Mouse (Mus musculus) right cerebral cortex, postnatal 36 days (tissue): ENCODE results near the gene Isoc2a.

ENCODE experiments used
- DNase-seq, 2 experiments: peaks; one replicate each; pipeline ENCODE4 v3.0.0; 2022; ENCODE audit warnings: low spot score in 2 of 2, mixed read lengths in 1 of 2

The Isoc2a gene

GRCm38 (mm10) chr7:4940068-4940479 is 63.1 kb downstream of the Isoc2a start:
- DNase-seq, result peak; percentile 61 to 69

- DNase-seq, result no peak
Observed at GRCm38 (mm10) chr7:4942673-4943072, 65.7 kb downstream of the Isoc2a start.

DNA sequence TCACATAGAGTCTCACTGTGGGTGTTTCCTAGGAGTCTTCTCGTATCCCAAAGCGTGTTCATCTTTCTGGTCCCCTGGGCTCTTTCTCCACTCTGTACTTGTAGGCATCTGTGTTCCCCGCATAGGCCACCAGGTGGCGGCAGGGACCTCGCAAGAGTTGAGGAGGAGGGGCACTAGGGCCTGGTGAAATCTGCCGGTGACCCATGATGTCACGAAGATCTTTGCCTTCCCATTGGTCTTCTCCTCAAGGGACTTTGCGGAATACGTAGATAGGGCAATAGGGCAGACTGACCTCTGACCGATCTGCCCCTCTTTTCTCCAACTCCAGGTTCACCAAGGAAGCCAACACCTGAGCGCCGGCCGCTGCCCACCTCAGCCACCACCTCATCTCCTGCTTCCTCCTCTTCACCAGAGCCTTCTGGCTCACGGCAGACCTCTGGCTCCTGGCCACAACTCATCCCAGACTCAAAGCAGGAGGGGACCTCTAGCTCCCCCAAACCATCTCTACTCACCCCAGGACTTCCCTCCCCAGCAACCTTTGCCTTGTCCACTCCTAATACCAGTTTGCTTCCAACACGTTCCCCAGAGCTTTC is 66.4 kb downstream of the Isoc2a start:
- DNase-seq, result peak; percentile 87 to 91
